Mouse (Mus musculus): ENCODE data around the gene Dhrs9.

DNA sequence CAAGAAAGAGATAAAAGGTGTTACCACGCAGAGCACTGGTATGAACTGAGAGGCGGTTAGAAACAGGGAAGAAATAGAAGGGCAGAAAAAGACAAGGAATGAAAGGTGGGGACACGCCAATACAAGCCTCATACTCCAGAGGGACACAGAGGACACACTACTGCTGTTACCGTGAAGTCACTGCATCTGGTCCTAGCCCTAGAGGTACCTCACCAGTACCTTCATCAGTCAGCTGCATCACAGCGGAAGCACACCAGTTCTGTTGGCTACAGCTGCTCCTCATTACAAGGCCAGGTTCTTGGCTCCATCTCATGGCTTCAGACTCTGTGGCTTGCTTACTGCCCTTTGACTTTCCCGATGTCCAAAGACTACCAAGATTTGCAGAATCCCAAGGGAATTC is 21.6 kb downstream of the Dhrs9 start:
- no peak for TF ChIP-seq GATA1 (IDR thresholded peaks at IDR 0.05; ENCODE audit: low read length)
- no peak for TF ChIP-seq TAL1 (IDR thresholded peaks at IDR 0.05; ENCODE audit: low read length)

Data from erythroblast, embryonic 14.5 days (primary cell).